Mouse (Mus musculus) liver, embryonic 12.5 days (tissue): Measurements from ENCODE around the gene Filip1. TPM values are rescaled to one million over a fixed set of nuclear protein-coding genes. Genes with fewer than 3 reads are reported as not detected.

ENCODE experiments used
- ATAC-seq: fragments of 200-750 bp; cut with Nextera tagmentation; 2 replicates; pipeline ENCODE4 v1.8.0; 2017; ENCODE audit warnings: moderate number of reproducible peaks, mild to moderate bottlenecking, moderate library complexity
- H3K27ac ChIP-seq: fragments of 300-500 bp; sonication (generic); 2 replicates; pipeline ENCODE4 v1.5.1; 2016; ENCODE audit warnings: mild to moderate bottlenecking
- H3K27me3 ChIP-seq: fragments of 300-500 bp; sonication (generic); replicated peaks from 2 replicates; pipeline ENCODE4 v1.6.1; 2016; ENCODE audit warnings: mild to moderate bottlenecking, moderate library complexity
- H3K36me3 ChIP-seq: fragments of 300-500 bp; sonication (generic); 2 replicates; pipeline ENCODE4 v1.6.1; 2016; ENCODE audit warnings: mild to moderate bottlenecking, moderate library complexity
- H3K4me1 ChIP-seq: fragments of 300-500 bp; sonication (generic); 2 replicates; pipeline ENCODE4 v1.6.1; 2016
- H3K4me2 ChIP-seq: fragments of 300-500 bp; sonication (generic); 2 replicates; pipeline ENCODE4 v1.6.1; 2016; ENCODE audit warnings: mild to moderate bottlenecking, moderate library complexity
- H3K4me3 ChIP-seq: fragments of 300-500 bp; sonication (generic); 2 replicates; pipeline ENCODE4 v1.5.1; 2016; ENCODE audit warnings: mild to moderate bottlenecking, moderate library complexity
- H3K9ac ChIP-seq: fragments of 300-500 bp; sonication (generic); 2 replicates; pipeline ENCODE4 v1.6.1; 2016; ENCODE audit warnings: mild to moderate bottlenecking, moderate library complexity
- H3K9me3 ChIP-seq: fragments of 300-500 bp; sonication (generic); replicated peaks from 2 replicates; pipeline ENCODE4 v1.6.1; 2016; ENCODE audit warnings: mild to moderate bottlenecking, moderate library complexity
- WGBS: fragments of 180-500 bp; shearing (Covaris S2); methylation state at CpG from one replicate; pipeline ENCODE4 v1.1.7; 2016; ENCODE audit not compliant: insufficient replicate concordance; 5-methylcytosine and 5-hydroxymethylcytosine counted together
- polyA plus RNA-seq: library from polyadenylated mRNA; unstranded; fragments of >200 nt; fragmentation: Nextera tagmentation; extraction: Ambion mirVana; gene quantifications from 2 replicates; pipeline ENCODE4 v1.2.1, GENCODE M21; 2016

Filip1 gene
- polyA plus RNA-seq, 1 experiment from 2014 or later, result 1.2 TPM

DNA sequence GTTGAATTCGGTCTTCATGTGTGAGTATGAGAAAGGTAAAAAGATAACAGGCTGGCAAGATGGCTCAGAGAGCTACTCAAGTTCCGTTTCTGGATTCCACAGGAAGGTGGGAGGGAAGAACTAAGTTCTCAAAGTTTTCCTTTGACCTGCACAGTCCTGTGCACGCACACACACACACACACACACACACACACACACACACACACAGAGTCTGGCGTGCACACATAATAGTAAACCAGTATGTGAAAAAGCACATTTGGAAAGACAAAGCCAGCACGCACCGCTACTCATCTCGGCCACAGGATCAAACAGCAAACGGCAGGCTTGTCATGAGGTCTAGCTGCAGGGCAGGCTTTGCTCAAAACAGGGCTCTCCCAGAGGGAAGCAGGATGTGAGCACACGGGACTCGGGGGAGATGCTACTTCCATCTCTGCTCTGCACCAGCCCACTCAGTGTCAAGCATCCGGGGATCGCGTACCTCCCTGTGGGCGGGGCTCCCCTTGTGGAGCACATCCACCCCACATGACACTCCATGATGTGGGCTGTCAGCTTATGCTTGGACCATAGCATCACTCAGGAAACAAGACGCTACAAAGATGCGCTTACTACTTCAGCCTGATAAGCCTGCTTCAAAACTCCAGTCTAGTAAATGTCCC is 50.9 kb downstream of the Filip1 start:
- Histone ChIP-seq H3K4me1 (no peaks in the 10 kb centered on the region), H3K27ac (0 out of 2 replicates have a peak overlapping the region, but pooled peaks have one; percentile 20), H3K9me3 (no peaks in the 10 kb centered on the region), H3K9ac (no peak overlapping the region), H3K4me2 (0 out of 2 replicates have a peak overlapping the region, but pooled peaks have one; percentile 4), H3K27me3 (no peaks in the 10 kb centered on the region), H3K36me3 (no peaks in the 10 kb centered on the region), H3K4me3 (no peak overlapping the region)
- whole genome bisulfite sequencing, result 61% methylated on average over 16 of the region's 16 CpGs
- ATAC-seq, result peak; percentile 49; the same call in 1 of the 2 replicates

DNA sequence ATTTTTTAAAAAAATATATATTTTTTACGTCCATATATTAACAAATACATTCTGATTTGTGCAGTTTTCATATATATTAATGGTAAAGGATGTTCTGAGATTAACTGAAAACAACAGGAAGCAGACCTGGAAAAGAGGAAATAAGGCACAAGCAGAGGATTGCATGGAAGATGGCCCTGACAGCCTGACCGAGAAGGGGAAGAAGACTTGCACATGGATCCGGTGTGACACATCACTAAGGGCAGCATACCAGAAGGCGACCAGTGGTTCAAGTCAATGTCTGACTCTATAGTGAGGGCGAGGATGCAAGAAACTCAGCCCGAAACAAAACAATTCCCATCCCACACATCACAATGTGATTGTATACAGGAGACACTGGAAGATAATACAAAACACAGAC is 52.2 kb downstream of the Filip1 start:
- Histone ChIP-seq H3K36me3 (no peaks in the 10 kb centered on the region), H3K4me2 (no peak overlapping the region), H3K4me1 (no peaks in the 10 kb centered on the region), H3K9me3 (no peaks in the 10 kb centered on the region), H3K4me3 (no peak overlapping the region), H3K27me3 (no peaks in the 10 kb centered on the region), H3K27ac (no peak overlapping the region), H3K9ac (no peak overlapping the region)
- ATAC-seq, result no peak
- WGBS, result 46% methylated on average over 6 of the region's 6 CpGs

DNA sequence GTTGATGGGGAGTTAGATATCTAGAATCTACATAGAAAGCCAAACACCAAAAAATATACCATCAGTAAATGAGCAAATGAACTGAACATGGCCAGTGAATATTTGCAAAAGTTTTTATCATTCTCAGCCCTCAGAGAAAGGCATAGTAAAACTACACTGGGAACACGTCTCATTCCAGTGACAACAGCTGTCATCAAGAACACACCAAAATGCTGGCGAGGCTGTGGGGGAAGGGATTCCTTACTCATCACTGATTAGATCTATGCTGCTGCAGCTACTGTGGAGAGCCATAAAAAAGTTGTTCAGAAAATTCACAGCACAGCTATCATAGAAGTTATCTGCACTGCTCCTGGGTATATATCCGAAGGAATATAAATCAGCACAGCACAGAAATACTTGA is 54.3 kb downstream of the Filip1 start:
- H3K9ac ChIP-seq, result no peak overlapping the region
- 44% methylated on average over 3 of the region's 3 CpGs for WGBS
- H3K4me3 ChIP-seq, result no peak overlapping the region
- H3K9me3 ChIP-seq, result no peaks in the 10 kb centered on the region
- no peak overlapping the region for H3K4me2 ChIP-seq
- H3K27ac ChIP-seq, result no peak overlapping the region
- H3K27me3 ChIP-seq, result no peaks in the 10 kb centered on the region
- no peaks in the 10 kb centered on the region for H3K4me1 ChIP-seq
- H3K36me3 ChIP-seq, result no peaks in the 10 kb centered on the region
- no peak for ATAC-seq

DNA sequence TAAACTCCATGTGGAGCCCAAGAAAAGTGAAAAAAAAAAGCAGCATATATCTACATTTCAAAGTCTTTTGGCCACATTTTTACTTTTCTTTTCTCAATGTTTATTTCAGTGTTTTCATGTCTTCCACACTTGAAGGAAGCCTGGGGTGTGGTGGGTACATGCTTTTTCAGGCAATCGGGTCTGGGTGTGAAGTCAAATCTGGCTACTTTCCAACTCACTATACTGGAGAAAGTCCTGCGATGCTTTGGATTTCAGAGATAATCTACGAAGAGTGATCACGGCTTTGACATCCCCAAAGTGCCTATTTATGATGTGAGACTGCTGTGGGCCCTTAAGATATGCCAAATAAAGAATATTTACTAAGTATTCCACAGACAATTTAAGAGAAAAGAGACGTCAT is 57.7 kb downstream of the Filip1 start:
- WGBS, result 63% methylated on average over 5 of the region's 5 CpGs
- Histone ChIP-seq H3K4me1 (peaks cover 6% of the 10 kb centered on the region; the same call in 1 of the 2 replicates), H3K4me3 (no peak overlapping the region), H3K36me3 (no peaks in the 10 kb centered on the region), H3K27ac (no peak overlapping the region), H3K9ac (no peak overlapping the region), H3K4me2 (no peak overlapping the region), H3K27me3 (no peaks in the 10 kb centered on the region), H3K9me3 (no peaks in the 10 kb centered on the region)
- ATAC-seq, result no peak

DNA sequence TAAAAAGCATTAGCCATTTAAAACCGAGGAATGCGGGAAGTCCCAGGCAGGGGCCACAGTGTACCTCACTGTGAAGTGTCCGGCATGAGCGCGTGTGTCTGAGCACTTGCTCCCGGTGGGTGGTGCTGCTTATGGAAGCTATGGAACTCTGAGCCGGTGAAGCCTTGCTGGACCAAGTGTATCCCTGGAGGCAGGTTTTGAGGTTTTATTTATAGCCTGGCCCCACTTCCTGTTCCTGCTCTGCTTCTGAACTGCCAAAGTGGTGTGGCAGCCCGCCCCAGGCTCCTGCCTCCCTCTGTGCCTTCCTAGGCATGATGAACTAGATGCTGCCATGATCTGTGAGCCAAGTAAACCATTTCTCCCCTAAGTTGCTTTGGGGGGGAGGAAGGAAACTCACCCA is 60.7 kb downstream of the Filip1 start:
- WGBS, result 54% methylated on average over 8 of the region's 8 CpGs

GRCm38 (mm10) chr9:79951339-79951738 is 61.3 kb downstream of the Filip1 start:
- no peak overlapping the region for H3K4me2 ChIP-seq
- no peak overlapping the region for H3K27ac ChIP-seq
- no peak for ATAC-seq
- H3K27me3 ChIP-seq, result no peaks in the 10 kb centered on the region
- H3K9me3 ChIP-seq, result no peaks in the 10 kb centered on the region
- H3K36me3 ChIP-seq, result no peaks in the 10 kb centered on the region
- no peak overlapping the region for H3K9ac ChIP-seq
- H3K4me1 ChIP-seq, result peaks cover 29% of the 10 kb centered on the region
- H3K4me3 ChIP-seq, result no peak overlapping the region
- 72% methylated on average over 5 of the region's 5 CpGs for WGBS

More for the DNA sequence above, 60.7 kb downstream of the Filip1 start:
- H3K4me2 ChIP-seq, result no peak overlapping the region
- H3K27ac ChIP-seq, result no peak overlapping the region
- ATAC-seq, result no peak
- peaks cover 29% of the 10 kb centered on the region for H3K4me1 ChIP-seq
- H3K27me3 ChIP-seq, result no peaks in the 10 kb centered on the region
- H3K9me3 ChIP-seq, result no peaks in the 10 kb centered on the region
- no peak overlapping the region for H3K9ac ChIP-seq
- no peak overlapping the region for H3K4me3 ChIP-seq
- H3K36me3 ChIP-seq, result no peaks in the 10 kb centered on the region

DNA sequence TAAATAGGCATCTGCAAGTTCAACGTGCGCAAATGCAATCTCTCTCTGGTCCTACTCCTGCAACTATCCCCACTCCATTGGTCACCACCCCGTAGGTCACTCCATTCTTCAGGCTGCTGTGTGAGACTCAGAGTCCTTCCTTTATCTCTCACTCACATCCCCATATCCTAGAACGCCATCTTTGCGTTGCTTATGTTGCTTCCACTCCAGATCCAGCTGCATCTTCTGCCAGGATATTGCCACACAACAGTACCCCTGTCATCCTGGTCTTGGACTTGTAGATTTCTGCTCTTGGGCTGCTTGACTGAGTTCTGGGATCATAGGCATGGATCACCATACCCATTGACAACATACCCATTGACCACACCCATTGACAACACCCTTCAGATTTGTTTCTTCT is 62.0 kb downstream of the Filip1 start:
- Histone ChIP-seq H3K4me3 (no peak overlapping the region), H3K9ac (no peak overlapping the region)
- 78% methylated on average over 5 of the region's 5 CpGs for WGBS

GRCm38 (mm10) chr9:79950038-79950437 is 62.6 kb downstream of the Filip1 start:
- Histone ChIP-seq H3K9ac (no peak overlapping the region), H3K27me3 (no peaks in the 10 kb centered on the region), H3K9me3 (no peaks in the 10 kb centered on the region), H3K27ac (no peak overlapping the region), H3K4me3 (no peak overlapping the region), H3K36me3 (no peaks in the 10 kb centered on the region), H3K4me2 (no peak overlapping the region), H3K4me1 (peaks cover 29% of the 10 kb centered on the region)
- ATAC-seq, result no peak
- 72% methylated on average over 6 of the region's 6 CpGs for WGBS

More for the DNA sequence above, 62.0 kb downstream of the Filip1 start:
- Histone ChIP-seq H3K9me3 (no peaks in the 10 kb centered on the region), H3K4me2 (no peak overlapping the region), H3K36me3 (no peaks in the 10 kb centered on the region), H3K27me3 (no peaks in the 10 kb centered on the region), H3K27ac (no peak overlapping the region), H3K4me1 (peaks cover 29% of the 10 kb centered on the region)
- no peak for ATAC-seq

GRCm38 (mm10) chr9:79948376-79948775 is 64.3 kb downstream of the Filip1 start:
- Histone ChIP-seq H3K4me1 (peaks cover 29% of the 10 kb centered on the region), H3K4me3 (no peak overlapping the region), H3K9ac (no peak overlapping the region), H3K36me3 (no peaks in the 10 kb centered on the region), H3K4me2 (peak overlapping the region; percentile 32), H3K27me3 (no peaks in the 10 kb centered on the region), H3K27ac (peak overlapping the region; percentile 45; the same call in 1 of the 2 replicates), H3K9me3 (no peaks in the 10 kb centered on the region)
- peak; percentile 74 for ATAC-seq
- 30% methylated on average over 2 of the region's 2 CpGs for WGBS

GRCm38 (mm10) chr9:79947973-79948372 is 64.7 kb downstream of the Filip1 start:
- peak overlapping the region; percentile 32 for H3K4me2 ChIP-seq
- H3K4me3 ChIP-seq, result no peak overlapping the region
- no peaks in the 10 kb centered on the region for H3K9me3 ChIP-seq
- peak; percentile 95 for ATAC-seq
- no peaks in the 10 kb centered on the region for H3K27me3 ChIP-seq
- peaks cover 29% of the 10 kb centered on the region for H3K4me1 ChIP-seq
- H3K27ac ChIP-seq, result peak overlapping the region; percentile 51; the same call in 1 of the 2 replicates
- no peak overlapping the region for H3K9ac ChIP-seq
- H3K36me3 ChIP-seq, result no peaks in the 10 kb centered on the region
- WGBS, result 16% methylated on average over 2 of the region's 2 CpGs

- no peak overlapping the region for H3K4me3 ChIP-seq
- peak overlapping the region; percentile 32; the same call in 1 of the 2 replicates for H3K4me2 ChIP-seq
- ATAC-seq, result 0 out of 2 replicates have a peak, but pooled peaks have one; percentile 30
- 49% methylated on average over 3 of the region's 3 CpGs for WGBS
- no peak overlapping the region for H3K9ac ChIP-seq
- H3K36me3 ChIP-seq, result no peaks in the 10 kb centered on the region
- no peaks in the 10 kb centered on the region for H3K9me3 ChIP-seq
- H3K27ac ChIP-seq, result peak overlapping the region; percentile 51; the same call in 1 of the 2 replicates
- no peaks in the 10 kb centered on the region for H3K27me3 ChIP-seq
- peaks cover 29% of the 10 kb centered on the region for H3K4me1 ChIP-seq
These were observed 65.2 kb downstream of the Filip1 start for GRCm38 (mm10) chr9:79947414-79947813.

DNA sequence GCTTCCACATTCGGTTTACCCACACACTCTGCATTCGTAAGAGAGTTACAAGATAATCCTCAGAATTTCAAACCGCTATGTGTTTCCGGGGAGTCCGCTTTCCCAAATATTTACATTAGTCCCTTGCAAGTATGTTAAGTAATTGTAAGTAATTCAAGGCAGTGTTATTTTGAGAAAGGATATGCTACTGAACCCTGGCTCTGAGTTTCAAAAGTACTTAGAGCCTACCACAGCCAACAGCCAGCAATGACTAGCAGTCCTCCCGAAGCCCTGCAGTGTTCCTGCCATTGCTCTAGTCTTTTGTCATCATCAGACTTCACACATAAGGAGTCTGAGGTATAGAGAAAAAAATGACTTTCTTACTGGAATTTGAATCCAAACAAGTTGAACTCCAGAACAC is 67.8 kb downstream of the Filip1 start:
- H3K9ac ChIP-seq, result no peak overlapping the region
- H3K4me3 ChIP-seq, result no peak overlapping the region
- no peak overlapping the region for H3K4me2 ChIP-seq
- 72% methylated on average over 6 of the region's 6 CpGs for WGBS
- H3K27ac ChIP-seq, result no peak overlapping the region
- no peaks in the 10 kb centered on the region for H3K36me3 ChIP-seq
- no peaks in the 10 kb centered on the region for H3K9me3 ChIP-seq
- no peak for ATAC-seq
- peaks cover 23% of the 10 kb centered on the region for H3K4me1 ChIP-seq
- no peaks in the 10 kb centered on the region for H3K27me3 ChIP-seq
